Mouse (Mus musculus) A20 (cell line): ENCODE measurements around the gene Tmem33.

Source experiments
- DNase-seq: peaks from one replicate; pipeline ENCODE4 v3.0.0-alpha.2; 2011; ENCODE audit warnings: low read depth, low spot score

Tmem33 gene

GRCm38 (mm10) chr5:67260531-67261371 is at the start of gene Tmem33:
Gene Tmem33, plus strand, starts transcription at chr5:67260565.
- peak; percentile 96 for DNase-seq

- DNase-seq: no peak
Observed at GRCm38 (mm10) chr5:67213168-67213567, 47.2 kb upstream of the Tmem33 start.

- DNase-seq: no peak
Observed at GRCm38 (mm10) chr5:67215121-67216030, 45.0 kb upstream of the Tmem33 start.

GRCm38 (mm10) chr5:67216031-67216778 is 44.2 kb upstream of the Tmem33 start:
- no peak for DNase-seq

- DNase-seq: no peak
Observed at GRCm38 (mm10) chr5:67216779-67217095, 43.6 kb upstream of the Tmem33 start.

GRCm38 (mm10) chr5:67221901-67222300 is 38.5 kb upstream of the Tmem33 start:
- no peak for DNase-seq

GRCm38 (mm10) chr5:67222440-67223390 is 37.6 kb upstream of the Tmem33 start:
- DNase-seq: no peak

- DNase-seq: no peak
Observed at GRCm38 (mm10) chr5:67223391-67224121, 36.8 kb upstream of the Tmem33 start.

- DNase-seq: no peak
Observed at GRCm38 (mm10) chr5:67224122-67224502, 36.3 kb upstream of the Tmem33 start.

- DNase-seq: no peak
Observed at GRCm38 (mm10) chr5:67225758-67226157, 34.6 kb upstream of the Tmem33 start.

- no peak for DNase-seq
Observed at GRCm38 (mm10) chr5:67227261-67227660, 33.1 kb upstream of the Tmem33 start.

GRCm38 (mm10) chr5:67227682-67228444 is 32.5 kb upstream of the Tmem33 start:
- no peak for DNase-seq

GRCm38 (mm10) chr5:67234682-67235081 is 25.7 kb upstream of the Tmem33 start:
- no peak for DNase-seq

- no peak for DNase-seq
Observed at GRCm38 (mm10) chr5:67235462-67235861, 24.9 kb upstream of the Tmem33 start.

GRCm38 (mm10) chr5:67236601-67237000 is 23.8 kb upstream of the Tmem33 start:
- no peak for DNase-seq

- peak; percentile 51 for DNase-seq
Observed at GRCm38 (mm10) chr5:67238303-67238702, 22.1 kb upstream of the Tmem33 start.

- no peak for DNase-seq
Observed at GRCm38 (mm10) chr5:67241713-67242112, 18.7 kb upstream of the Tmem33 start.

GRCm38 (mm10) chr5:67243231-67243630 is 17.1 kb upstream of the Tmem33 start:
- DNase-seq: no peak

- no peak for DNase-seq
Observed at GRCm38 (mm10) chr5:67252261-67252660, 8.1 kb upstream of the Tmem33 start.
